Mouse (Mus musculus) midbrain, embryonic 12.5 days (tissue): ENCODE measurements around the gene Srgap2. TPM values are rescaled to one million over a fixed set of nuclear protein-coding genes. Genes with fewer than 3 reads are reported as not detected.

ENCODE experiments used
- ATAC-seq: fragments of 200-750 bp; cut with Nextera tagmentation; 2 replicates; pipeline ENCODE4 v1.8.0; 2017; ENCODE audit warnings: low read depth, moderate TSS enrichment, moderate library complexity; ENCODE audit not compliant: low FRiP score
- H3K27ac ChIP-seq: fragments of 300-500 bp; sonication (generic); replicated peaks from 2 replicates; pipeline ENCODE4 v1.5.1; 2016; ENCODE audit warnings: mild to moderate bottlenecking
- H3K27me3 ChIP-seq: fragments of 300-500 bp; sonication (generic); 2 replicates; pipeline ENCODE4 v1.6.1; 2016; ENCODE audit warnings: mild to moderate bottlenecking
- H3K36me3 ChIP-seq: fragments of 300-500 bp; sonication (generic); 2 replicates; pipeline ENCODE4 v1.6.1; 2016
- H3K4me1 ChIP-seq: fragments of 300-500 bp; sonication (generic); 2 replicates; pipeline ENCODE4 v1.6.1; 2016
- H3K4me2 ChIP-seq: fragments of 300-500 bp; sonication (generic); replicated peaks from 2 replicates; pipeline ENCODE4 v1.6.1; 2016; ENCODE audit warnings: mild to moderate bottlenecking, moderate library complexity
- H3K4me3 ChIP-seq: fragments of 300-500 bp; sonication (generic); 2 replicates; pipeline ENCODE4 v1.5.1; 2016; ENCODE audit warnings: mild to moderate bottlenecking
- H3K9ac ChIP-seq: fragments of 300-500 bp; sonication (generic); replicated peaks from 2 replicates; pipeline ENCODE4 v1.6.1; 2016; ENCODE audit warnings: mild to moderate bottlenecking, moderate library complexity
- H3K9me3 ChIP-seq: fragments of 300-500 bp; sonication (generic); 2 replicates; pipeline ENCODE4 v1.6.1; 2016; ENCODE audit warnings: mild to moderate bottlenecking
- WGBS: fragments of 180-500 bp; shearing (Covaris S2); methylation state at CpG from one replicate; pipeline ENCODE4 v1.1.7; 2016; 5-methylcytosine and 5-hydroxymethylcytosine counted together
- polyA plus RNA-seq: library from polyadenylated mRNA; unstranded; fragments of >200 nt; fragmentation: Nextera tagmentation; extraction: Ambion mirVana; gene quantifications from 2 replicates; pipeline ENCODE4 v1.2.1, GENCODE M21; 2016

Gene Srgap2
- polyA plus RNA-seq, 1 experiment from 2014 or later = 19.9 TPM

- H3K27ac ChIP-seq = no peak overlapping the region
- no peak for ATAC-seq
- no peaks in the 10 kb centered on the region for H3K9me3 ChIP-seq
- no peak overlapping the region for H3K9ac ChIP-seq
- no peaks in the 10 kb centered on the region for H3K27me3 ChIP-seq
- H3K4me3 ChIP-seq = no peak overlapping the region
- peaks cover 4% of the 10 kb centered on the region; the same call in 1 of the 2 replicates for H3K4me1 ChIP-seq
- 78% methylated on average over 13 of the region's 13 CpGs for WGBS
- no peak overlapping the region for H3K4me2 ChIP-seq
- H3K36me3 ChIP-seq = no peaks in the 10 kb centered on the region
These were observed 19.9 kb upstream of the Srgap2 start for GRCm38 (mm10) chr1:131546798-131547690.

GRCm38 (mm10) chr1:131543886-131544565 lies 16.9 kb upstream of the Srgap2 start:
- Histone ChIP-seq H3K9ac (no peak overlapping the region), H3K36me3 (no peaks in the 10 kb centered on the region), H3K4me1 (peaks cover 4% of the 10 kb centered on the region; the same call in 1 of the 2 replicates), H3K4me2 (no peak overlapping the region), H3K27me3 (no peaks in the 10 kb centered on the region), H3K9me3 (no peaks in the 10 kb centered on the region), H3K27ac (no peak overlapping the region), H3K4me3 (no peak overlapping the region)
- no peak for ATAC-seq
- 87% methylated on average over 7 of the region's 7 CpGs for WGBS

DNA sequence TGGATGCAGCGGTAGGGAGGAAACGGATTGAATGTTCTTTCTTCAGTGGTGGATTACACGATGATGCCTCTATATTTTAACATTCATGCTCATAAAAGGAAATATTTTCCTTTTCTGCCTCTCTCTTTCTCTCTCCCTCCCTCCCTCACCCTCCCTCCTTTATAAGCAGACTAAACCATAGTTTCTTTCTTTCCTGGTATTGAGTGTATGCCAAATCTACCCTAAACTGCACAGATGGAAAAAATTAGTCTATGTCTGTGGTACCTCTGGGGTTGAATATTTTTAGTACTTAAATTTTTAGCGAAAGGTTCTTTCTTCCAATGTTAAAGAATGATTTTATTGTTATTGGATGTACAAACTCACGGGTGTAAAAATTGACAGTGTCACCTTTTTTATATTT lies 14.8 kb upstream of the Srgap2 start:
- no peak for ATAC-seq
- 92% methylated on average over 5 of the region's 5 CpGs for WGBS

GRCm38 (mm10) chr1:131541431-131541830 lies 14.3 kb upstream of the Srgap2 start:
- 61% methylated on average over 3 of the region's 3 CpGs for WGBS
- H3K27ac ChIP-seq = no peak overlapping the region

More for the DNA sequence above, 14.8 kb upstream of the Srgap2 start:
- H3K27me3 ChIP-seq = no peaks in the 10 kb centered on the region
- H3K9ac ChIP-seq = no peak overlapping the region
- no peak overlapping the region for H3K27ac ChIP-seq
- H3K4me2 ChIP-seq = no peak overlapping the region
- H3K9me3 ChIP-seq = no peaks in the 10 kb centered on the region
- H3K36me3 ChIP-seq = no peaks in the 10 kb centered on the region
- H3K4me3 ChIP-seq = no peak overlapping the region
- H3K4me1 ChIP-seq = no peaks in the 10 kb centered on the region; the same call in 1 of the 2 replicates

DNA sequence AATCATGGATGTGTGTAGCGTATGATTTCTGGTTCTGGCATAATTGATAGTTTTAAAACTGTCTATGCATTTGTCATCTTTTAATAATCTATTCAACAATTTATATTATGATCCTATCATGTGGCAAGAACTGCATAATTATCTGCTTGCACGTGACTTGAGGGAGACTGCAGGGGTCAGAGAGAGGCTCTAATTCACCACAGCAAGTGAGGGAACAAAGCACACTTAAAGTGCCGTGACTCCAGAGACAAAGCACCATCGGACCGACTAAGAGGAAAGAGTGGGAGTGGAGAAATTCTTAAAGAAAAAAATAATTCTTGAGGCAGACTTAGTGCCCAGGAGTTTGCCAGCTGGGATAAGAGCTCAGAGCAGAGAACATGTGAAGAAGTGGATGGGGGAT lies 13.6 kb upstream of the Srgap2 start:
- ATAC-seq = no peak; the same call in 1 of the 2 replicates
- no peaks in the 10 kb centered on the region; the same call in 1 of the 2 replicates for H3K4me1 ChIP-seq
- no peaks in the 10 kb centered on the region for H3K36me3 ChIP-seq
- H3K9ac ChIP-seq = no peak overlapping the region
- WGBS = 45% methylated on average over 5 of the region's 5 CpGs
- no peak overlapping the region for H3K4me3 ChIP-seq
- no peaks in the 10 kb centered on the region for H3K9me3 ChIP-seq
- no peak overlapping the region for H3K4me2 ChIP-seq
- no peaks in the 10 kb centered on the region for H3K27me3 ChIP-seq
- H3K27ac ChIP-seq = no peak overlapping the region

More at GRCm38 (mm10) chr1:131541431-131541830, 14.3 kb upstream of the Srgap2 start:
- Histone ChIP-seq H3K36me3 (no peaks in the 10 kb centered on the region), H3K4me3 (no peak overlapping the region), H3K9me3 (no peaks in the 10 kb centered on the region), H3K9ac (no peak overlapping the region), H3K27me3 (no peaks in the 10 kb centered on the region), H3K4me2 (no peak overlapping the region), H3K4me1 (no peaks in the 10 kb centered on the region; the same call in 1 of the 2 replicates)
- no peak for ATAC-seq

- no peaks in the 10 kb centered on the region for H3K27me3 ChIP-seq
- H3K27ac ChIP-seq = no peak overlapping the region
- H3K9me3 ChIP-seq = no peaks in the 10 kb centered on the region
- H3K9ac ChIP-seq = no peak overlapping the region
- H3K36me3 ChIP-seq = peaks cover 5% of the 10 kb centered on the region; the same call in 1 of the 2 replicates
- no peak overlapping the region for H3K4me2 ChIP-seq
- 93% methylated on average over 4 of the region's 4 CpGs for WGBS
- ATAC-seq = no peak
- H3K4me1 ChIP-seq = no peaks in the 10 kb centered on the region; the same call in 1 of the 2 replicates
- H3K4me3 ChIP-seq = no peak overlapping the region
These were observed 12.6 kb upstream of the Srgap2 start for GRCm38 (mm10) chr1:131539771-131540170.

DNA sequence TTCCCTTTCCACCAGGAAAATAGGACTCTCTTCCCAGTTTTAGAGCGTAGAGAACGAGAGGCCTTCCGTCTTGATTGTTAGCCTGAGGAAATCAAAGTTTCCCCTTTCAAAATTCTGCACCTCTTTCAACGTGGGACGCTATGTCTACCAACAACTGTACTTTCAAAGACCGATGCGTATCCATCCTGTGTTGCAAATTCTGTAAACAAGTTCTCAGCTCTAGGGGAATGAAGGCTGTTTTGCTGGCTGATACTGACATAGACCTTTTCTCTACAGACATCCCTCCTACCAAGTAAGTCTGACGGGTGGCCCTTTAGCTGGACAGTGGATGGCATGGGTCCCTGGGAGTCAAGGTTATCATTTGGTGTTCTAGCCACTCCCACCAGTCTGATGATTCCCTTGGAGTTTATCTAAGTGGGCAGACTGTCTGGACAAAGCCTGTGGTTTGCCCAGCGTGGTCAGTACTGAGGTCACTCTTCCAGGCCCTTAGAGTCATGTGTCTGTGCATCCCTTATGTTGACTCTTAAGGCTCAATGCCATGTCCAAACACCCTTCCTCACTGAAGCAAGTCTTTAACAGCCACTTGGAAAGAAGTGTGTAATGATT lies 1.5 kb upstream of the Srgap2 start:
- peaks cover 36% of the 10 kb centered on the region for H3K4me1 ChIP-seq
- ATAC-seq = no peak
- no peaks in the 10 kb centered on the region for H3K27me3 ChIP-seq
- H3K4me2 ChIP-seq = peak overlapping the region; percentile 81
- peak overlapping the region; percentile 64 for H3K4me3 ChIP-seq
- H3K9ac ChIP-seq = peak overlapping the region; percentile 60
- no peaks in the 10 kb centered on the region for H3K36me3 ChIP-seq
- 1% methylated on average over 9 of the region's 9 CpGs for WGBS
- no peaks in the 10 kb centered on the region for H3K9me3 ChIP-seq
- H3K27ac ChIP-seq = 0 out of 2 replicates have a peak overlapping the region, but pooled peaks have one; percentile 86

GRCm38 (mm10) chr1:131528081-131528507 lies 942 bp upstream of the Srgap2 start:
- Histone ChIP-seq H3K27ac (peak overlapping the region; percentile 86), H3K4me2 (peak overlapping the region; percentile 81), H3K27me3 (no peaks in the 10 kb centered on the region), H3K9me3 (no peaks in the 10 kb centered on the region), H3K4me3 (peak overlapping the region; percentile 64), H3K4me1 (peaks cover 42% of the 10 kb centered on the region), H3K36me3 (no peaks in the 10 kb centered on the region), H3K9ac (peak overlapping the region; percentile 60)
- WGBS = under 1% methylated on average over 34 of the region's 34 CpGs
- no peak for ATAC-seq

- peak overlapping the region; percentile 92 for H3K9ac ChIP-seq
- peak; percentile 31 for ATAC-seq
- no peaks in the 10 kb centered on the region for H3K9me3 ChIP-seq
- no peaks in the 10 kb centered on the region for H3K27me3 ChIP-seq
- peaks cover 53% of the 10 kb centered on the region for H3K4me1 ChIP-seq
- under 1% methylated on average over 79 of the region's 81 CpGs for WGBS
- H3K4me3 ChIP-seq = peak overlapping the region; percentile 64
- peak overlapping the region; percentile 91 for H3K27ac ChIP-seq
- peak overlapping the region; percentile 77 for H3K4me2 ChIP-seq
- no peaks in the 10 kb centered on the region for H3K36me3 ChIP-seq
These were observed 531 bp downstream of the Srgap2 start for GRCm38 (mm10) chr1:131526371-131527270.

- ATAC-seq = no peak
These were observed 1.4 kb downstream of the Srgap2 start for GRCm38 (mm10) chr1:131525586-131526271.

More at GRCm38 (mm10) chr1:131525586-131526271, 1.4 kb downstream of the Srgap2 start:
- peak overlapping the region; percentile 92 for H3K9ac ChIP-seq
- H3K27ac ChIP-seq = peak overlapping the region; percentile 91
- 1% methylated on average over 40 of the region's 41 CpGs for WGBS
- no peaks in the 10 kb centered on the region for H3K36me3 ChIP-seq
- peak overlapping the region; percentile 64 for H3K4me3 ChIP-seq
- H3K4me1 ChIP-seq = peaks cover 56% of the 10 kb centered on the region
- H3K4me2 ChIP-seq = peak overlapping the region; percentile 77
- no peaks in the 10 kb centered on the region for H3K27me3 ChIP-seq
- no peaks in the 10 kb centered on the region for H3K9me3 ChIP-seq
